Mouse (Mus musculus) spleen, adult 2 months (tissue): Measurements from ENCODE around the gene Pgm3. TPM values are rescaled to one million over a fixed set of nuclear protein-coding genes. Genes with fewer than 3 reads are reported as not detected.

Source experiments
- DNase-seq, 2 experiments: peaks; one replicate each; pipeline versions ENCODE4 v3.0.0 to v3.0.0-alpha.2; 2012 to 2021; ENCODE audit warnings: low spot score in 2 of 2, low read depth in 1 of 2
- H3K27ac ChIP-seq: fragments of 200-500 bp; 2 replicates; pipeline ENCODE4 v1.5.1; 2012; ENCODE audit warnings: low read length, inconsistent platforms; ENCODE audit not compliant: insufficient read depth
- H3K27me3 ChIP-seq: fragments of 200-500 bp; 2 replicates; pipeline ENCODE4 v1.6.1; 2012; ENCODE audit warnings: mild to moderate bottlenecking, moderate library complexity, low read length, inconsistent platforms; ENCODE audit not compliant: control insufficient read depth, insufficient read depth
- H3K36me3 ChIP-seq: fragments of 200-500 bp; 2 replicates; pipeline ENCODE4 v1.6.1; 2012; ENCODE audit warnings: mild to moderate bottlenecking, low read length, inconsistent platforms; ENCODE audit not compliant: control insufficient read depth, insufficient read depth
- H3K4me1 ChIP-seq: fragments of 200-500 bp; 2 replicates; pipeline ENCODE4 v1.6.1; 2011; ENCODE audit warnings: inconsistent platforms; ENCODE audit not compliant: control insufficient read depth, insufficient read depth, insufficient read length
- H3K4me3 ChIP-seq: fragments of 200-500 bp; 2 replicates; pipeline ENCODE4 v1.5.1; 2011; ENCODE audit warnings: mild to moderate bottlenecking, inconsistent platforms; ENCODE audit not compliant: insufficient read depth, insufficient read length; ENCODE audit errors: extremely low read depth
- CTCF ChIP-seq: fragments of 200-500 bp; IDR thresholded peaks from 2 replicates; pipeline ENCODE4 v1.5.1; 2011; ENCODE audit warnings: mild to moderate bottlenecking, inconsistent platforms; ENCODE audit not compliant: insufficient read depth, insufficient read length, insufficient replicate concordance; ENCODE audit errors: extremely low read depth
- POLR2A ChIP-seq: fragments of 200-500 bp; IDR thresholded peaks from 2 replicates; pipeline ENCODE4 v1.6.1; 2011; ENCODE audit warnings: low read depth, low read length, inconsistent platforms
- WGBS: fragments of 180-500 bp; shearing (Covaris S2); methylation state at CpG from one replicate; pipeline ENCODE4 v1.1.7; 2018; 5-methylcytosine and 5-hydroxymethylcytosine counted together
- polyA plus RNA-seq: library from polyadenylated mRNA; depleted of rRNA; stranded (reverse); fragments of >200 nt; gene quantifications from 2 replicates; pipeline ENCODE4 v1.2.3, GENCODE M21; 2012

Pgm3 gene
- polyA plus RNA-seq, 1 experiment = 2.2 TPM

DNA sequence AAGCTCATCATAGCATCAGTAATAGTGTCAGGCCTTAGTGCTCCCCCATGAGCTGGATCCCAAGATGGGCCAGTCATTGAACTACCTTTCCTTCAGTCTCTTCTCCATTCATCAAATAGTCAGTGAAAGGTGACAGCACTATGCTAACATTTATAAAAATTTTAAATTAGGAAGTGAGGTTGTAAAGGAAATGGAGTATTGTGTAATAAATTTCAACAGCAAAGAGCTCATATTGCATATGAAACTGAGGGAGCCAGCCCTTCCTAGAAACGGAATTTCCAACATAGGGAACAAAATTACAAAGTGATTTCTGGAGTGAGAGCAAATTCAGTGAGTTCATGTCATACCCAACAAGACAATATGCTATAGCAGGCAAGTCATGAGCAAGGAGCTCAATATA lies 27.1 kb downstream of the Pgm3 start:
- H3K27ac ChIP-seq = no peak overlapping the region
- WGBS = 69% methylated on average over 1 of the region's 1 CpGs

DNA sequence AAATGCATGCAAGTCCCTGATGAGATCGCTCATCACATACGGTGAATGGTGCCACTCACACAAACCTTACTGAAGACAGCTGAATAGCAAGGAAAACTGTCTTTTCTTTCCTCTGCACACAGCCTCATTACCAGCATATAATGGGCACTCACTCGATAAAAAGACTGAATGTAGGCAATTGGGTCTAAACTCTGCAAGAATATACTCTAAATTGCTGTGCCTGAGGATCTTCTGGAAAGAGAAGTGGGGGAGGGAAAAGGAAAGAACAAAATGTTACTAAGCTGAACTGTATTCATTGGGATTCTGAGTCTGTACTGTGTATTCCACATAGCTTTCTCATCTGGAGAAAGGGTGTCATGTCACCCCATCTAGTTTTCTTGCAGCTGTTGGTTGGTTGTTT lies 28.2 kb downstream of the Pgm3 start:
- Histone ChIP-seq H3K4me1 (no peaks in the 10 kb centered on the region), H3K27me3 (no peaks in the 10 kb centered on the region), H3K36me3 (peaks cover 17% of the 10 kb centered on the region), H3K27ac (no peak overlapping the region), H3K4me3 (no peak overlapping the region)
- 92% methylated on average over 3 of the region's 3 CpGs for WGBS
- TF ChIP-seq CTCF (no peak), POLR2A (no peak)
- no peak for DNase-seq

More for the DNA sequence above, 27.1 kb downstream of the Pgm3 start:
- no peak for DNase-seq
- H3K27me3 ChIP-seq = no peaks in the 10 kb centered on the region
- no peak overlapping the region for H3K4me3 ChIP-seq
- TF ChIP-seq CTCF (no peak), POLR2A (no peak)
- H3K36me3 ChIP-seq = peaks cover 17% of the 10 kb centered on the region
- no peaks in the 10 kb centered on the region for H3K4me1 ChIP-seq

DNA sequence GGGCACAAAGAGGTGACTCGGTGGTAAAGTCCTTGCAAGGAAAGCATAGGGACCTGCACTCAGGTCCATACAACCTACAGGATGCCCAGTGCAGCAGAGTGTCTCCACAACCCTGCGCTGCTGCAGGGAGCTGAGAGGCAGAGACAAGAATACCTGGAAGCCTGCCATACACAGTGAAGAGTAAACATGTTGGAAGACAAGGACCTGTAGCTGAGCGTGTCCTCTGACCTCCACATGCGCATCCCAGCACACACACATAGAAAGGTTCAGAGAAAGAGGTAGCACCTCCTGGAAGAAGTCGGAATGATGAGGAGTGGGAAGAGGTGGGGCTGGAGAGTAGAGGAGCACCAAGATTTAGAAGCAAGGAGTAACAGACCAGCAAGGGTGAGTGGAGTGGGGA lies 37.6 kb downstream of the Pgm3 start:
- TF ChIP-seq POLR2A = no peak
- no peak overlapping the region for H3K4me3 ChIP-seq
- peaks cover 11% of the 10 kb centered on the region for H3K36me3 ChIP-seq
- H3K27me3 ChIP-seq = no peaks in the 10 kb centered on the region
- DNase-seq = no peak
- H3K27ac ChIP-seq = no peak overlapping the region
- 93% methylated on average over 5 of the region's 5 CpGs for WGBS
- H3K4me1 ChIP-seq = no peaks in the 10 kb centered on the region

DNA sequence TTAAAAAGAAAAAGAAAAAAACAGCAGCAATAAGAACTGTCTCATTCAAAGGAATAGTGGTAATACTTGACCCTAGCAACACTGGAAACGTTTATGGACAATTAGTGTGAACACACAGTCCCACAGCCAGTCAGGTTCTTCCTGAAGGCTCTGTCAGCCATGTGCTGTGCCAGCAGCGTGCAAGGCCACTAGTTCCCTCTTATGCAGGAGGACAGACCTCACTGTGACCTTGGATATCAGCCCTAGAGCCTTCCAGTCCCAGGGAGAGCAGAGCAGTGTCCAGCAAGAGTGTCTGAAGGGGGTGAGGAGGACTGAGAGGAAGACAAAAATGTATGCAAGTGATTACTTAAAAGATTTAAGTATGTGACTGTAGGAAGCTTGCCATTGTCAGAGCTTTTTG lies 46.0 kb downstream of the Pgm3 start:
- H3K4me3 ChIP-seq = no peak overlapping the region
- 80% methylated on average over 2 of the region's 2 CpGs for WGBS
- TF ChIP-seq POLR2A (no peak), CTCF (no peak)
- H3K27ac ChIP-seq = no peak overlapping the region
- H3K4me1 ChIP-seq = no peaks in the 10 kb centered on the region
- DNase-seq = no peak
- peaks cover 17% of the 10 kb centered on the region for H3K36me3 ChIP-seq
- no peaks in the 10 kb centered on the region for H3K27me3 ChIP-seq

DNA sequence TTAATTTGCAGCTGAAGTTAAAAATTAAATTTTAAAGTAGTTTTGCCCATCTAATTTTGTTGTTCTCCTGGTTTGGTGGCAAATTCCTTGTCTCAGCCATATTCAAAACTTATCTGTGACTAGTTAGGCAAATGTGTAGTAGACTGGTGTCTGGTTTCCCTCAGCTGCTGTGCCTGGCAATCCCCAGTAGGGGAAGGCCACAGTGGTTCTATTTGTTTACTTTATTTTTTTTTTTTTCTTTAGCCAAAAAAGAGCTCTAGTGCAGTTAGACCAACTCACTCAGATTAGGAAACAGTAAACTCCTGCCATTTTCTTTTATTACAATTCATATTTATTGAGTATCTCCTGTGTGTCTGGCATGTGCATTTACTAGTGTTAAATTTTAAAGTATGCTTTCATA lies 49.3 kb downstream of the Pgm3 start:
- Histone ChIP-seq H3K36me3 (peaks cover 22% of the 10 kb centered on the region), H3K4me1 (no peaks in the 10 kb centered on the region), H3K4me3 (no peak overlapping the region), H3K27ac (no peak overlapping the region), H3K27me3 (no peaks in the 10 kb centered on the region)
- no peak for TF ChIP-seq CTCF
- TF ChIP-seq POLR2A = no peak
- DNase-seq = no peak

DNA sequence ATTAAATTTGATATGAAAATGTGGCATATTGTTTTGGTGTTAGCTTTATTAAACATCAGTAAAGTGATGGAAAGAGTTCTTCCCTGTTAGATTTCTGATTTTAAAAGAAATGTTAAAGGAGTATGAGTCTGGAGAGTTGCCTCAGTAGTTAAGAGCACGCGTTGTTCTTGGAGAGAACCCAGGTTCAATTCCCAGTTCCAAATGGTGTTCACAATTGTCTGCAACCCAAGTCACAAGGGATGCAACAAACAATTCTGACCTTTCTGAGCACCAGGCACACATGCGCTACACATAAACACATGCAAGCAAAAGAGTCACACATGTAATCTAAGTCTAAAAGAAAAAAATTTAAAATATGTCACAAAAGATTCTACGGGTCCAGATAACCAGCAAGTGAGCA lies 56.8 kb downstream of the Pgm3 start:
- 97% methylated on average over 4 of the region's 4 CpGs for WGBS

DNA sequence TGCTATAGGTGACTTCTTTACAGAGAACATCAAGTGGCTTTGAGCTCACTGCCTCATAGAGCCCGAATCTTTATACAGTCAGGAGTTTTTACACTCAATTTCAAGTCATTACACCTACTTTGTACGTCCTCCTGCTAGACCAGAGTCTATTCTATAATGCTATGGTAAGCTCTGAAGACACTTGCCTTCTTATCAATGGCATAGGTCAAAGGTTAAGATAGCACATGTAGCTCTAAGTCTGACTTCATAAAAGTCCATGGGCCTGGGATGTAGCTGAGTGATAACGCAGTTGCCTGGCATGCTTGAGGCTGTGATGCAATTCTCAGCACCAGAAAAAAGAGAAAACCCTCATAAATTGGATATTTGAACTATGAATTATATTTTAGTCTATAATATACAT lies 57.3 kb downstream of the Pgm3 start:
- TF ChIP-seq POLR2A = no peak
- TF ChIP-seq CTCF = no peak
- DNase-seq = no peak
- no peaks in the 10 kb centered on the region for H3K27me3 ChIP-seq
- H3K36me3 ChIP-seq = peaks cover 27% of the 10 kb centered on the region
- no peak overlapping the region for H3K4me3 ChIP-seq
- WGBS = 92% methylated on average over 3 of the region's 3 CpGs
- H3K4me1 ChIP-seq = no peaks in the 10 kb centered on the region
- H3K27ac ChIP-seq = no peak overlapping the region

More for the DNA sequence above, 56.8 kb downstream of the Pgm3 start:
- no peaks in the 10 kb centered on the region for H3K27me3 ChIP-seq
- no peak overlapping the region for H3K4me3 ChIP-seq
- TF ChIP-seq POLR2A = no peak
- no peak for TF ChIP-seq CTCF
- H3K27ac ChIP-seq = no peak overlapping the region
- H3K4me1 ChIP-seq = no peaks in the 10 kb centered on the region
- DNase-seq = no peak
- H3K36me3 ChIP-seq = peaks cover 27% of the 10 kb centered on the region

DNA sequence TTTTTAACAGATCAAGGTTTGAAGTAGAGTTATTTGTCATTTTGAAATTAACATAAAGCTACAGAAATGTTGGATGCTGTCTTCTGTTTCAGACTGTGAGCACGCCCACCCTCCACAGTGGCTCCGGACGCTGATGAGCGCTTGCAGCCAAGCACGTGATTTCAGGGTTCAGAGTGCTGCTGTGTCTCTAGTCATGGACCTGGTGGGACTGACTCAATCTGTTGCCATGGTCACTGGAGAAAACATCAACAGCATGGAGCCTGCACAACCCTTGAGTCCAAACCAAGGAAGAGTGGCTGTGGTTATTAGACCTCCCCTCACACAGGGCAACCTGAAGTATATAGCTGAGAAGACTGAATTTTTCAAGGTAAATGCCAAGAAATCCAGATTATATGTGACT lies 57.9 kb downstream of the Pgm3 start:
- DNase-seq = no peak
- TF ChIP-seq POLR2A (no peak), CTCF (no peak)
- Histone ChIP-seq H3K4me3 (no peak overlapping the region), H3K27me3 (no peaks in the 10 kb centered on the region), H3K36me3 (peaks cover 27% of the 10 kb centered on the region), H3K27ac (no peak overlapping the region), H3K4me1 (no peaks in the 10 kb centered on the region)
- WGBS = 92% methylated on average over 5 of the region's 5 CpGs
